Mouse (Mus musculus) left cerebral cortex, postnatal 10 days (tissue): ENCODE measurements at regions not wholly inside any gene's neighbourhood (a gene's known extent, or its start where the extent isn't known, plus 50 kb on each side); places are given as distances from the start of the nearest gene placed in this dataset.

Experiments used
- DNase-seq, 2 experiments: peaks; one replicate each; pipeline ENCODE4 v3.0.0; 2021 to 2022; ENCODE audit warnings: low spot score in 2 of 2, mixed read lengths in 1 of 2; ENCODE audit errors: extremely low spot score in 1 of 2
- intact Hi-C: fragments of 180-260 bp; cut with DNase I; formaldehyde crosslinking; loops from one replicate; pipeline ENCODE4 v1.15.1; 2025

GRCm38 (mm10) chr10:115664567-115664966 is 77.0 kb upstream of the Lgr5 start:
- DNase-seq, result no peak
- intact Hi-C loops, result no loop called here

- no peak for DNase-seq
- intact Hi-C loops, result no loop called here
Observed at GRCm38 (mm10) chr10:115676661-115677060, 89.1 kb upstream of the Lgr5 start.

- intact Hi-C loops, result no loop called here
- DNase-seq, result no peak
Observed at GRCm38 (mm10) chr10:115681115-115681514, 93.5 kb upstream of the Lgr5 start.

- no peak for DNase-seq
- intact Hi-C loops, result no loop called here
Observed at GRCm38 (mm10) chr10:115691939-115692338, 104.4 kb upstream of the Lgr5 start.

- no peak for DNase-seq
- intact Hi-C loops, result no loop called here
Observed at GRCm38 (mm10) chr10:115693986-115694833, 106.6 kb upstream of the Lgr5 start.

- intact Hi-C loops, result no loop called here
- DNase-seq, result no peak
Observed at GRCm38 (mm10) chr10:115702358-115702757, 114.3 kb upstream of the Tspan8 start.

- intact Hi-C loops, result no loop called here
- DNase-seq, result no peak
Observed at GRCm38 (mm10) chr10:115708623-115709022, 108.0 kb upstream of the Tspan8 start.

GRCm38 (mm10) chr10:115713896-115714295 is 102.7 kb upstream of the Tspan8 start:
- DNase-seq, result peak in 1 of 2 experiments; percentile 27
- intact Hi-C loops, result no loop called here

GRCm38 (mm10) chr10:115716178-115716577 is 100.5 kb upstream of the Tspan8 start:
- DNase-seq, result no peak
- intact Hi-C loops, result no loop called here

GRCm38 (mm10) chr10:115717064-115717463 is 99.6 kb upstream of the Tspan8 start:
- no peak for DNase-seq
- intact Hi-C loops, result no loop called here

GRCm38 (mm10) chr10:115722589-115722988 is 94.0 kb upstream of the Tspan8 start:
- DNase-seq, result no peak
- intact Hi-C loops, result no loop called here

- intact Hi-C loops, result no loop called here
- no peak for DNase-seq
Observed at GRCm38 (mm10) chr10:115742634-115743347, 73.8 kb upstream of the Tspan8 start.

- no peak for DNase-seq
- intact Hi-C loops, result no loop called here
Observed at GRCm38 (mm10) chr10:115749844-115750243, 66.8 kb upstream of the Tspan8 start.

- no peak for DNase-seq
- intact Hi-C loops, result no loop called here
Observed at GRCm38 (mm10) chr10:115750250-115750649, 66.4 kb upstream of the Tspan8 start.

GRCm38 (mm10) chr10:115758667-115759066 is 58.0 kb upstream of the Tspan8 start:
- DNase-seq, result no peak
- intact Hi-C loops, result no loop called here
